Mouse (Mus musculus): ENCODE measurements at regions not wholly inside any gene's neighbourhood (a gene's known extent, or its start where the extent isn't known, plus 50 kb on each side); places are given as distances from the start of the nearest gene placed in this dataset.

DNA sequence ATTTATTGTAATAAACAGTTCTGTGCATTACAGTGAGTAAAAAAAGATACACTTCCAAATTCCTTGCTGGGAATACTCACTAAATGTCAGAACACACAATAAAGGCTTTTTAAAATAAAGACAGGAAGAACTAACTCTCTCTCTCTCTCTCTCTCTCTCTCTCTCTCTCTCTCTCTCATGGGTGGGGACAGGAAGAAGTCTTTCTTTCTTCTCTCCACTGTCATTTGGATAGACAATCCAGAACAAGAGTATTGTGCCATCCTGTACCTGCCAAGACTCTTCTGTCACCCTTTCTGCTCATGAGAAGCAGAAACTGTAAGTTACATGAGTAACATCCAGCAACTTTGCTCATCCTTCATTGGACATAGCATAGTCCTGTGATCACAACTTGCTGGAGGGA is 154.4 kb downstream of the Nrip1 start:
- dilution Hi-C loops (cut with MboI; ENCODE audit: extremely low pct_ligation_motif_present, extremely low pct_unique_long_range_greater_than_20kb, low sequenced_read_pairs) (no loop called here), in situ Hi-C loops (cut with MboI; ENCODE audit: low pct_ligation_motif_present, low pct_unique_long_range_greater_than_20kb, low sequenced_read_pairs) (no loop called here)
- DNase-seq (ENCODE audit: extremely low read depth): no peak
- Histone ChIP-seq H3K4me1 (ENCODE audit: control insufficient read depth in 1 of 2, insufficient read depth in 2 of 2) (no peaks in the 10 kb centered on the region), H3K9ac (ENCODE audit: insufficient read depth, low read depth) (no peak overlapping the region), H3K79me2 (replicated peaks; ENCODE audit: control insufficient read depth, extremely low read depth, insufficient read depth, poor library complexity, severe bottlenecking) (no peaks in the 10 kb centered on the region), H3K4me2 (ENCODE audit: insufficient read depth, low read depth, poor library complexity, severe bottlenecking) (no peak overlapping the region), H3K27ac (ENCODE audit: insufficient read depth, low read depth) (no peak overlapping the region), H3K36me3 (replicated peaks in 1 of 2; ENCODE audit: control insufficient read depth in 1 of 2, insufficient read depth in 1 of 2, low read length in 1 of 2) (no peaks in the 10 kb centered on the region), H3K27me3 (replicated peaks) (no peaks in the 10 kb centered on the region), H3K4me3 (replicated peaks in 1 of 3; ENCODE audit: low read depth in 2 of 3, low read length in 2 of 3, poor library complexity in 1 of 3) (no peak overlapping the region), H3K9me3 (replicated peaks; ENCODE audit: low read length) (peaks cover 70% of the 10 kb centered on the region)
- TF ChIP-seq MXI1 (IDR thresholded peaks at IDR 0.05; ENCODE audit: low read depth, low read length) (no peak), POLR2A (IDR thresholded peaks at IDR 0.05; ENCODE audit: low read depth, low read length) (no peak), ZKSCAN1 (IDR thresholded peaks at IDR 0.05; ENCODE audit: borderline replicate concordance, low read depth, low read length) (no peak), ZNF384 (IDR thresholded peaks at IDR 0.05; ENCODE audit: low read depth, low read length) (no peak), CHD1 (IDR thresholded peaks at IDR 0.05; ENCODE audit: low read depth, low read length) (no peak), NRF1 (IDR thresholded peaks at IDR 0.05; ENCODE audit: low read depth, low read length) (no peak), ETS1 (conservative IDR thresholded peaks at IDR 0.05; ENCODE audit: low read depth, low read length) (no peak), E2F4 (IDR thresholded peaks at IDR 0.05; ENCODE audit: insufficient replicate concordance, low read depth, low read length) (no peak), TCF12 (IDR thresholded peaks at IDR 0.05; ENCODE audit: low read depth, low read length) (no peak), IRF4 (IDR thresholded peaks at IDR 0.05; ENCODE audit: low read depth, low read length) (no peak), EP300 (IDR thresholded peaks at IDR 0.05; ENCODE audit: low read length) (no peak)

DNA sequence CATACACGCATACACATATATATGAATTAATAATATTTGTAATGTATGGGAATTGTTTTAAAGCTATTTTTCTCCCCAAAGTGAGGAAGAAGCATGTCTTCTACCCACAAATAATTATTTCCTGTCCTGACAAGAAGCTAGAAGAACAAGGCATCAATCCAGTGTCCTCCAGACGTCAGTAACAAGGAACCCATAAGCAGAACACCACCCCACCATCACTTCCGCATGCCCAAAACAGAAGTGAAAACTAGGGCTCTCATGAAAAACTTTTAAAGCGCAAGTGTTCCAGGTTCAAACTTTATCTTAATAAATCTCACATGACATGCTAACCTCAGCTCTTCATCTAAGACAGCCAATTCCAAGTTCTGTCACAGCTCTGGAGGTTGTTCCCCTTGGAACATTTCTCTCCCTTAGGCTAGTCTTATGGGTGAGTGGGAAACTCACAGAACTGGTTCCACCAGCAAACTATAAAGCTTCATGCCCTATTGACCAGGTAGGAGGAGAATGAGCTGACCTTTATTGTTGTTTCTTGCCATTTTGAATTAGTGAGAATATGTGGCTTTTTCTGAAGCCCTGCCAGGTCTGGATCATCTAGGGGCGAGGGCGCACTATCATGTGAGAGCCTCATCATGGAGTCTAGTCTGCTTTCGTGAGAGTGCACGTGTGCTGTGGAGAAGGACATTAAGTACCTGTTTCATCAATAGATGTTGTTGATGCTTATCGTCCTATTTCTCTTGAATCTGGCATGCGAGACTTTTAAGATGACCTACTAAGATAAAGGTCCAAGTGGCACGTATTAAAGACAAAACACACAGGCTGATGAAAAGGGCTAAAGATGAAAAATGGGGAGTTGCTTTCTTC is 155.1 kb downstream of the Nrip1 start:
- in situ Hi-C loops (cut with MboI; ENCODE audit: low pct_ligation_motif_present, low pct_unique_long_range_greater_than_20kb, low sequenced_read_pairs): no loop called here
- H3K9me3 ChIP-seq (replicated peaks; ENCODE audit: low read length): peaks cover 64% of the 10 kb centered on the region
- no peak overlapping the region for H3K27ac ChIP-seq (ENCODE audit: insufficient read depth, low read depth)
- no peak overlapping the region for H3K4me3 ChIP-seq (replicated peaks in 1 of 3; ENCODE audit: low read depth in 2 of 3, low read length in 2 of 3, poor library complexity in 1 of 3)
- dilution Hi-C loops (cut with MboI; ENCODE audit: extremely low pct_ligation_motif_present, extremely low pct_unique_long_range_greater_than_20kb, low sequenced_read_pairs): no loop called here
- no peaks in the 10 kb centered on the region for H3K27me3 ChIP-seq (replicated peaks)
- no peaks in the 10 kb centered on the region for H3K79me2 ChIP-seq (replicated peaks; ENCODE audit: control insufficient read depth, extremely low read depth, insufficient read depth, poor library complexity, severe bottlenecking)
- no peak for DNase-seq (ENCODE audit: extremely low read depth)
- TF ChIP-seq PAX5 (IDR thresholded peaks at IDR 0.05; ENCODE audit: low read length) (no peak), MEF2A (IDR thresholded peaks at IDR 0.05; ENCODE audit: borderline replicate concordance, low read depth, low read length) (no peak), RAD21 (IDR thresholded peaks at IDR 0.05; ENCODE audit: low read depth, low read length) (no peak), BHLHE40 (IDR thresholded peaks at IDR 0.05; ENCODE audit: low read depth, low read length) (no peak), CTCF (conservative IDR thresholded peaks at IDR 0.05 in 1 of 2, IDR thresholded peaks at IDR 0.05 in 1 of 2; ENCODE audit: low read depth in 2 of 2, low read length in 2 of 2) (no peak), POLR2AphosphoS2 (IDR thresholded peaks at IDR 0.05; ENCODE audit: low read depth, low read length) (no peak), EP300 (IDR thresholded peaks at IDR 0.05; ENCODE audit: low read length) (no peak), MAFK (IDR thresholded peaks at IDR 0.05; ENCODE audit: insufficient replicate concordance, low read length) (no peak), NELFE (IDR thresholded peaks at IDR 0.05; ENCODE audit: low read depth, low read length) (no peak)
- H3K4me2 ChIP-seq (ENCODE audit: insufficient read depth, low read depth, poor library complexity, severe bottlenecking): no peak overlapping the region
- no peaks in the 10 kb centered on the region for H3K4me1 ChIP-seq (ENCODE audit: control insufficient read depth in 1 of 2, insufficient read depth in 2 of 2)
- H3K36me3 ChIP-seq (replicated peaks in 1 of 2; ENCODE audit: control insufficient read depth in 1 of 2, insufficient read depth in 1 of 2, low read length in 1 of 2): no peaks in the 10 kb centered on the region
- H3K9ac ChIP-seq (ENCODE audit: insufficient read depth, low read depth): no peak overlapping the region
